Mouse (Mus musculus) midbrain, embryonic 16.5 days (tissue): ENCODE results near the gene Sytl2. TPM values are rescaled to one million over a fixed set of nuclear protein-coding genes. Genes with fewer than 3 reads are reported as not detected.

Experiments
- ATAC-seq: fragments of 200-750 bp; cut with Nextera tagmentation; 2 replicates; pipeline ENCODE4 v1.8.0; 2017; ENCODE audit warnings: moderate TSS enrichment
- H3K27ac ChIP-seq: fragments of 300-500 bp; sonication (generic); 2 replicates; pipeline ENCODE4 v1.5.1; 2014; ENCODE audit warnings: mild to moderate bottlenecking, low read length, mixed read lengths
- H3K27me3 ChIP-seq: fragments of 300-500 bp; sonication (generic); 2 replicates; pipeline ENCODE4 v1.6.1; 2014; ENCODE audit warnings: low read depth, low read length, mixed read lengths; ENCODE audit not compliant: control insufficient read depth, insufficient read depth
- H3K36me3 ChIP-seq: fragments of 300-500 bp; sonication (generic); 2 replicates; pipeline ENCODE4 v1.6.1; 2014; ENCODE audit warnings: mild to moderate bottlenecking, low read length, moderate library complexity, mixed read lengths; ENCODE audit not compliant: control insufficient read depth, insufficient read depth
- H3K4me1 ChIP-seq: fragments of 300-500 bp; sonication (generic); 2 replicates; pipeline ENCODE4 v1.6.1; 2014; ENCODE audit warnings: mild to moderate bottlenecking, low read length, mixed read lengths; ENCODE audit not compliant: control insufficient read depth, insufficient read depth
- H3K4me2 ChIP-seq: fragments of 300-500 bp; sonication (generic); 2 replicates; pipeline ENCODE4 v1.6.1; 2014; ENCODE audit warnings: mild to moderate bottlenecking, low read length, mixed read lengths
- H3K4me3 ChIP-seq: fragments of 300-500 bp; sonication (generic); 2 replicates; pipeline ENCODE4 v1.5.1; 2014; ENCODE audit warnings: low read depth, mild to moderate bottlenecking, low read length, moderate library complexity, mixed read lengths
- H3K9ac ChIP-seq: fragments of 300-500 bp; sonication (generic); 2 replicates; pipeline ENCODE4 v1.6.1; 2014; ENCODE audit warnings: low read depth, low read length, mixed read lengths
- H3K9me3 ChIP-seq: fragments of 300-500 bp; sonication (generic); replicated peaks from 2 replicates; pipeline ENCODE4 v1.6.1; 2014; ENCODE audit warnings: mild to moderate bottlenecking, low read length, mixed read lengths; ENCODE audit not compliant: control insufficient read depth, poor library complexity, severe bottlenecking
- WGBS: fragments of 180-500 bp; shearing (Covaris S2); extraction: QIAGEN DNeasy Blood & Tissue Kit; methylation state at CpG from one replicate; pipeline ENCODE4 v1.1.7; 2014; 5-methylcytosine and 5-hydroxymethylcytosine counted together
- polyA plus RNA-seq: library from polyadenylated mRNA; unstranded; fragments of >200 nt; fragmentation: Nextera tagmentation; extraction: Ambion mirVana; gene quantifications from 2 replicates; pipeline ENCODE4 v1.2.1, GENCODE M21; 2015

The Sytl2 gene
- polyA plus RNA-seq, 1 experiment from 2014 or later: 8.4 TPM

DNA sequence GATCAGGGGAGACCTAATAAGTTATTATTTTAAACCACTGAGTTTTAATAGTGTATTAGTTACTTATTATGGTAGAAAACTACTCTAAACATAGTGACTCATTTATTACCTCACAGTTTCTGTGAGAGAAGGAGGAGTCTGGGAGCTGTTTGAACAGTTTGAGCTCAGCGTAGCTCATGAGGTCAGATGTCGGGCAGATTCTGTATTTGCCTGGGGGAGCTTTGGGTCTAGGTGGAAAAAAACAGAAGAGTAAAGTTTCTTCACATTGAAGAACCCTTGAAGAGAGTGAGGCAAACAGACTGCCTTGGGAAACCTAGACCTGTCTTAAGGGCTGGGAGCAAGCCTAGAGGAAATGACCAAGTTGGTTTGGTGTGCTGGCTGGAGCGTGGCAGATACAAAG, 24.8 kb upstream of the Sytl2 start:
- H3K4me1 ChIP-seq: no peaks in the 10 kb centered on the region
- no peak for ATAC-seq
- no peaks in the 10 kb centered on the region for H3K27me3 ChIP-seq
- H3K4me2 ChIP-seq: no peak overlapping the region
- H3K36me3 ChIP-seq: no peaks in the 10 kb centered on the region
- 89% methylated on average over 3 of the region's 3 CpGs for WGBS
- H3K4me3 ChIP-seq: no peak overlapping the region
- no peak overlapping the region for H3K27ac ChIP-seq
- H3K9ac ChIP-seq: no peak overlapping the region
- H3K9me3 ChIP-seq: no peaks in the 10 kb centered on the region

DNA sequence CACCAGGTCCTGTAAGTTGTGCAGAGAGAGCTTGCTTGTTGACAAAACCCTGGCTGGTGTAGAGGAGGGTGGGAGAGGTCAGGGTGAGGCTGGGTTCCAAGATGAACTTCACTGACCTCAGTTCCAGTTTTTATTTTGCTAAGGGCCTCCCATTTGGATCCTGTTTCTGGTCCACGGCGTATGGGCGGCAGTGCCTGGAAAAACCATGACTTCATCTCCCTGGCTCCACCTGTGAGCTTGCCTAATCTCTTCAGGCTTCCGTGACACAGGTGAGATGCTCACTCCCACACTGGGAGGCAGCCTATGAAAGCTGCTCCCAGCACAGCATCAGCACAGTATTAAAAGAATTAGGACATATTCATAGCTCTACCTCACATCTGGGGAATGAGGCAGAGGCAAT, 24.3 kb upstream of the Sytl2 start:
- ATAC-seq: no peak
- Histone ChIP-seq H3K4me1 (no peaks in the 10 kb centered on the region), H3K4me3 (no peak overlapping the region), H3K9ac (no peak overlapping the region), H3K9me3 (no peaks in the 10 kb centered on the region), H3K27me3 (no peaks in the 10 kb centered on the region), H3K27ac (no peak overlapping the region), H3K36me3 (no peaks in the 10 kb centered on the region), H3K4me2 (no peak overlapping the region)
- WGBS: 90% methylated on average over 4 of the region's 4 CpGs

DNA sequence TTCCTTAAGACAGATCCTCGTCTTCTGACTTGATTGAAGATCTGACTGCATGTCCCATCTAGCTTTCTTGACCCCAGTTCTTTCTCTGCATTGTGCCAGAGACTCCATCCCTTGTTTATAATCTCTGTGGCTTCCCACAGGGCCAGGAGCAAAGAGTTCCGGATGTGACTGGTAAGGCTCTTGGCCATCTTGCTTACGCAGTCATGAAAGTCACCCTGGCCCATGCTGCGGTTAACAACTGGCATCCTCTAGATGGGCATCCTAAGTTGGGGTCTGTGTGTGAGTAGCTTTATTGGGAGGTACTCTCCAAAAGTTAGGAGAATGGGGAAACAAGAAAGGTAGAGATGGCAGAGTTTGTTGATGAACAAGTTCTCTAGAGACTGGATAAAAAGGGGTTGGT, 22.9 kb upstream of the Sytl2 start:
- no peak overlapping the region for H3K9ac ChIP-seq
- H3K4me1 ChIP-seq: no peaks in the 10 kb centered on the region
- WGBS: 84% methylated on average over 4 of the region's 4 CpGs

DNA sequence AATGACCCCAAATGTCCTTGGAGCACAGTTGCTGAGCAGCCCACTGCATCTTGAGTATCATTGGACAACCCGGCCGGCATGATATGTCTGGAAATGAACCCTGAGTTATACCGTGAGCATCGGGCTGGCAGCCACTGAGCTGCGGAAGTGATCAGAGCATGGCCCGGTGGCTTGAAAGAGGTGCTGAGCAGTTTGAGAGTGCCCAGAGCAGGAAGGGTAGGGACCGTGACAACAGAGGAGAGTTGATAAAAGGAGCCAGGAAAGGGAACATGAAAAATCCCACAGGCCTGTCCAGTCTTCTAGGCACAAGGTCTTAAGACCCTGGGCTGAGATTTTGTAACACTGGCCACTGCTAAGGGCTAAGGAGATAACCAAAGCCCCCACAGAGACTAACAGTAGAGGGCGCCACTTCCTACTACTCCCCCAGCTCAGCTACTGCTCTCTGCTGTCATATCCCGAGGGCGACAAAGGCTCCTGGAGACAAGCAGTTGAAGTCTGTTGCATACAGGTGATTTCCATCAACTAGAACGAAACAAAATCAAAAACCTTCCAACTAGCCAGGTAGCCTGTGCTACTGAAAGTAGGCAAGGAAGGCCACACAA, 21.7 kb upstream of the Sytl2 start:
- H3K4me3 ChIP-seq: no peak overlapping the region
- no peak for ATAC-seq
- H3K9ac ChIP-seq: no peak overlapping the region
- H3K36me3 ChIP-seq: no peaks in the 10 kb centered on the region
- H3K27ac ChIP-seq: no peak overlapping the region
- no peaks in the 10 kb centered on the region for H3K4me1 ChIP-seq
- no peak overlapping the region for H3K4me2 ChIP-seq
- no peaks in the 10 kb centered on the region for H3K9me3 ChIP-seq
- no peaks in the 10 kb centered on the region for H3K27me3 ChIP-seq
- 65% methylated on average over 11 of the region's 11 CpGs for WGBS

More for the DNA sequence above, 22.9 kb upstream of the Sytl2 start:
- H3K27me3 ChIP-seq: no peaks in the 10 kb centered on the region
- H3K4me2 ChIP-seq: no peak overlapping the region
- no peak overlapping the region for H3K4me3 ChIP-seq
- no peak for ATAC-seq
- no peak overlapping the region for H3K27ac ChIP-seq
- no peaks in the 10 kb centered on the region for H3K36me3 ChIP-seq
- H3K9me3 ChIP-seq: no peaks in the 10 kb centered on the region

DNA sequence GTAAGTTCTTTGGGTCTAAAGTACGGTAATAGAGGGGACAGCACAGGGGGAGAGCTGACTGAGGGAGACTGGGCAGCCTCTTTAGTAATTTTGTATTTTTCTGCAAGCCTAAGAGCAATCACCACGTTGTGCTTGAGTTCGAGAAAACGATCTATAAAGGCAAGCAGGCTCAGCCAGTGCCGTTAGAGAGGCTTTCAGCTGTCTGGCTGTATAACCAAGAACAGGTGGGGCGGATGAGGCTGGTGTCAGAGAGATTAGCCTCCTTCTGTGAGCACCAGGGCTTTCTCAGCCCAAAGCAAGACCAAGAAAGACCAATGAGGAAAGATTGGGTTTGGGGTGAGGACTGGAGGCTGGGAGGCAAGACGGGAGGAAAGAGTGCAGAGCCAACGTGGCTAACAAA, 21.2 kb upstream of the Sytl2 start:
- H3K9me3 ChIP-seq: no peaks in the 10 kb centered on the region
- H3K36me3 ChIP-seq: no peaks in the 10 kb centered on the region
- H3K27me3 ChIP-seq: no peaks in the 10 kb centered on the region
- 56% methylated on average over 8 of the region's 8 CpGs for WGBS
- H3K9ac ChIP-seq: no peak overlapping the region
- no peaks in the 10 kb centered on the region for H3K4me1 ChIP-seq
- no peak overlapping the region for H3K4me3 ChIP-seq
- no peak overlapping the region for H3K27ac ChIP-seq
- H3K4me2 ChIP-seq: no peak overlapping the region
- ATAC-seq: no peak

DNA sequence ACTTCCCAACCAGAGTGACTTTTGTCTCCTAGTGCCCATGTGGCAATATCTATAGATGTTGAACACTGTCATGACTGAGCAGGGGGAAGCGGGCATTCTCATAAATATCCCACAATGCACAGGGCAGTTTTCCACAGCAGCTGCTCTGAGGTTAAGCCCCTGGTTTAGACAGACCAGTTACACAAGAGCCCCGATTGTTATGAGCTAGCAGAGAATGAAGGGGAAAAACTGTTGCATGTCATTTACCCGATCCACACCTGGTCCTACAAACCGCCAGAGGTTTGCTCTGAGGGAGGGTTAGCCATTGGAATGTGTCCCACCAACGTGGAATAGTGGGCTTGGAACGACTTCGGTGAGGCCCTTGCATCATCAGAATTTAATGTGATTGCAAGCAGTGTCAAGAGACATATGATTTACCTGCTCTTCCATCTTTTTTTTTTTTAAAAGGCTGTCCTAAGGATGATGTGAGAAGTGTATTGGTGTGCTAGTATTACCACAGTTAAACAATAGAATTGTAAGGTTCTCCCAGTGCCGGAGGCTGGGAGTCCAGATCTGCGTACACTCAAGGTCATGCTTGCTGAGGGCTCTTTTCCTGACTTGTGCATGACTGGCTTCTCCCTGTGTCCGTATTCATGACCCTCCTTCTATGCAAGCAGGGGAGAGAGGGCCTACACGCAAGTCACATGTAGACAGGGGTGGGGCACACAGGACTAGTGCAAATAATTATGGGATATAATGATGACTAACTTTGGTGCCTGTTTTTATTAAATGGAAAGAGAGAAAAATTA, 20.1 kb upstream of the Sytl2 start:
- ATAC-seq: no peak
- H3K4me1 ChIP-seq: no peaks in the 10 kb centered on the region
- no peaks in the 10 kb centered on the region for H3K9me3 ChIP-seq
- H3K4me3 ChIP-seq: no peak overlapping the region
- no peak overlapping the region for H3K4me2 ChIP-seq
- H3K9ac ChIP-seq: no peak overlapping the region
- no peaks in the 10 kb centered on the region for H3K27me3 ChIP-seq
- H3K27ac ChIP-seq: no peak overlapping the region
- 84% methylated on average over 11 of the region's 11 CpGs for WGBS
- H3K36me3 ChIP-seq: no peaks in the 10 kb centered on the region

DNA sequence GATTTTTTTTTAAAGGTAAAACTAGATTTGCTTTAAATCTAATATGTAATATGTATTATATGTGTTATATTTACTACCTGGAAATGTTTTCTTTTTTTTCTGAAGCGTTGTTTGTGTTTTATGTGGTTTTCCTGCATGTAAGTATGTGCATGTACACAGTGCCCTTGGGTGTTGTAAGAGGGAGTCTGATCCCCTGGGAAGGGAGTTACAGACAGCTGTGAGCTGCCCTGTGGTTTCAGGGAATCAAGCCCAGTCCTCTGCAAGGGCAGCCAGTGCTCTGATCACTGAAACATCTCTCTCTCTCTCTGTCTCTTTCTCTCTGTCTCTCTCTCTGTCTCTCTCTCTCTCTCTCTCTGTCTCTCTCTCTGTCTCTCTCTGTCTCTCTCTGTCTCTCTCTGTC, 19.3 kb upstream of the Sytl2 start:
- no peaks in the 10 kb centered on the region for H3K9me3 ChIP-seq
- H3K4me3 ChIP-seq: no peak overlapping the region
- no peaks in the 10 kb centered on the region for H3K36me3 ChIP-seq
- no peak overlapping the region for H3K9ac ChIP-seq
- no peak for ATAC-seq
- H3K4me1 ChIP-seq: no peaks in the 10 kb centered on the region
- no peak overlapping the region for H3K4me2 ChIP-seq
- H3K27ac ChIP-seq: no peak overlapping the region
- no peaks in the 10 kb centered on the region for H3K27me3 ChIP-seq
- 100% methylated on average over 1 of the region's 1 CpGs for WGBS

DNA sequence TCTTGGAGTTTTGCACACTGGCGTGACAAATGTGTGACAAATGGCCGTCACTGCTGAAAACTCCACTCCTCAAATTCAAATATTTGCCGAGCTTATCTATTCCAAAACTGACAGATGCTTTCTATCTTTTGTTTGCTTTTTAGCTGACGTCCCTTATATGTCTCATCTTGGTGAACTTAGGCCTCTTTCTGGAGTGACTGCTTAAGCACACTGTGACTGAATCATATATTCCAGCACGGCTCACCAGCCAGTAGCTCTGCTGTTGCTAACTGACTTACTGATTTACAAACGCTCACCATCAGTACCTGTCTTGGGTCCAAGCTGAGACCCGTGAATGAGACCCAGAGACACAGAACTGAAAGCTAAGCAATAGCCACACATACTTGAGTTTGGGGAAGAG, 17.3 kb upstream of the Sytl2 start:
- 73% methylated on average over 7 of the region's 7 CpGs for WGBS
- Histone ChIP-seq H3K9me3 (no peaks in the 10 kb centered on the region), H3K4me1 (no peaks in the 10 kb centered on the region), H3K4me3 (no peak overlapping the region), H3K27me3 (no peaks in the 10 kb centered on the region), H3K9ac (no peak overlapping the region), H3K4me2 (no peak overlapping the region), H3K27ac (no peak overlapping the region), H3K36me3 (no peaks in the 10 kb centered on the region)
- ATAC-seq: no peak

DNA sequence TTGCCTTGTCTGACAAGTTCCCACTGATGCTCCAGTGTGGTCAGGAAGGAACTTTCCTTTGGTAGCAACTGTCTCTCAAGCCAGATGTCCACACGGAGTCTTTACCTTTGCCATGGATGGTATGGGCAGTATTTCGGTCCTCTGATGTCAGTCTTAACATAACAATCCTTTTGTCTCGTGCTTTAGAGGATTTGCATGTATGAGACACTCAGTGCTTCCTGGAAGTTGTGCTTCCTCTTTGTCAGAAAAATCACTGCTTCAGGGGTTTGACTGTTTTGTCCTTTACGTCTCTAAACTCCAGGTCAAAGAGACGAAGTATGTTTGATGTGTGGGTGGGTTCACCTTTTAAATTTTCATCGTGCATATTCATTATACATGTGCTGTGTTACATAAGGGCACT, 10.2 kb upstream of the Sytl2 start:
- Histone ChIP-seq H3K27ac (no peak overlapping the region), H3K4me2 (no peak overlapping the region), H3K9me3 (no peaks in the 10 kb centered on the region), H3K4me1 (no peaks in the 10 kb centered on the region), H3K9ac (no peak overlapping the region), H3K36me3 (no peaks in the 10 kb centered on the region), H3K27me3 (no peaks in the 10 kb centered on the region), H3K4me3 (no peak overlapping the region)
- no peak for ATAC-seq
- WGBS: 88% methylated on average over 6 of the region's 6 CpGs
